In genomic region chr11:52252692-52253091, GRCm38 (mm10) we compare ENCODE assay signal across 23 mouse cellular contexts. TPM values are rescaled to one million over a fixed set of nuclear protein-coding genes. Genes with fewer than 3 reads are reported as not detected.
DNase-seq lines count a peak whose midpoint lies in the region; ATAC-seq and TF ChIP-seq lines count a peak whose summit lies in the region.
"Had no signal": no experiment of that assay in that cellular context is flagged by ENCODE, and none has a peak within 500 bp of the region (broad histone marks: within the 10 kb centered on the region; RNA-seq: fewer than 3 reads in every experiment).

No protein-coding gene starts in this region.

- no peak for ATAC-seq in hindbrain, embryonic 12.5 days (ENCODE audit: low FRiP score)
- ATAC-seq: inflammation-experienced regulatory T-cells, adult 6 months had no signal

- peaks cover 8% of the 10 kb centered on the region for H3K36me3 ChIP-seq in small intestine, adult 2 months (ENCODE audit: control insufficient read depth, insufficient read depth, low read length)
- H3K36me3 ChIP-seq in hindbrain, embryonic 12.5 days: peaks cover 16% of the 10 kb centered on the region; the same call in 1 of the 2 replicates

- peak; percentile 86 for DNase-seq in heart, adult 11 months
- DNase-seq in heart, postnatal 14 days: no peak
- DNase-seq in thymus, postnatal 0 days (ENCODE audit: low spot score): peak; percentile 29
- DNase-seq in thymus, adult 18-20 months: no peak
- no peak for DNase-seq in frontal cortex, postnatal 25 days (ENCODE audit: low spot score in 2 of 2)
- DNase-seq in cerebellum, adult 9-10 months: no peak
- DNase-seq: adrenal gland, adult 8-10 months; B cell, adult 2 months; cerebellum, adult 8-10 months; heart, postnatal 4 days; lung, postnatal 14 days; right cerebral cortex, postnatal 4 days had no signal

- WGBS in small intestine, adult 2 months: 47% methylated on average over 1 of the region's 1 CpGs
- 83% methylated on average over 1 of the region's 1 CpGs for WGBS in hindbrain, embryonic 12.5 days

- peak overlapping the region; percentile 46 for H3K27ac ChIP-seq in small intestine, adult 2 months (ENCODE audit: insufficient read depth, low read depth, low read length)
- H3K27ac ChIP-seq in hindbrain, embryonic 12.5 days: no peak overlapping the region
- H3K27ac ChIP-seq: midbrain, embryonic 12.5 days had no signal

- H3K4me2 ChIP-seq in hindbrain, embryonic 12.5 days (replicated peaks): no peak overlapping the region
- H3K4me2 ChIP-seq: heart, embryonic 11.5 days; midbrain, embryonic 12.5 days had no signal

- H3K9me3 ChIP-seq in hindbrain, embryonic 12.5 days (replicated peaks): no peaks in the 10 kb centered on the region
- H3K9me3 ChIP-seq: midbrain, embryonic 12.5 days had no signal

- H3K27me3 ChIP-seq in small intestine, adult 2 months (ENCODE audit: control insufficient read depth, insufficient read depth, low read length): no peaks in the 10 kb centered on the region
- H3K27me3 ChIP-seq in hindbrain, embryonic 12.5 days: no peaks in the 10 kb centered on the region
- H3K27me3 ChIP-seq: midbrain, embryonic 12.5 days had no signal

- intact Hi-C loops in heart, postnatal 14 days (cut with DNase I): no loop called here

- H3K4me1 ChIP-seq in small intestine, adult 2 months (ENCODE audit: control insufficient read depth, insufficient read depth, insufficient read length, low read length): no peaks in the 10 kb centered on the region; the same call in 1 of the 2 replicates
- no peaks in the 10 kb centered on the region for H3K4me1 ChIP-seq in hindbrain, embryonic 12.5 days
- H3K4me1 ChIP-seq: midbrain, embryonic 12.5 days had no signal

- no peak overlapping the region for H3K9ac ChIP-seq in hindbrain, embryonic 12.5 days
- H3K9ac ChIP-seq: midbrain, embryonic 12.5 days had no signal

- H3K4me3 ChIP-seq in small intestine, adult 2 months (ENCODE audit: low read depth, low read length): no peak overlapping the region
- H3K4me3 ChIP-seq in hindbrain, embryonic 12.5 days: no peak overlapping the region
- H3K4me3 ChIP-seq: midbrain, embryonic 12.5 days had no signal

- TF ChIP-seq POLR2A in small intestine, adult 2 months (IDR thresholded peaks at IDR 0.05; ENCODE audit: low read depth, low read length): no peak

- no peak for TF ChIP-seq CTCF in small intestine, adult 2 months (IDR thresholded peaks at IDR 0.05; ENCODE audit: extremely low read depth, insufficient read length, insufficient replicate concordance, low read depth, low read length)

RNA-seq across cellular contexts. Expression of gene Skp1a, which starts 20.9 kb away (rescaled TPM):
- 100 to 1,000 TPM; 225 to 227 TPM for total RNA-seq in heart, postnatal 14 days (2021)
- 1,041 and 1,103 TPM in 2 replicates for polyA plus RNA-seq in thymus, postnatal 0 days (2015; fragmentation: Nextera tagmentation; extraction: Ambion mirVana)
- 4.1 and 7.5 TPM in 2 replicates for polyA plus RNA-seq in small intestine, adult 2 months (2012; rRNA removed)
- polyA plus RNA-seq in hindbrain, embryonic 12.5 days (2016; fragmentation: Nextera tagmentation; extraction: Ambion mirVana): 978 and 979 TPM in 2 replicates

RNA-seq across cellular contexts. Expression of gene Tcf7, which starts 30.1 kb away (rescaled TPM):
- total RNA-seq in heart, postnatal 14 days (2021): 10 to 100 TPM in 1 of 2 experiments, 1 to 10 TPM in 1; 3.2 to 45.5 TPM
- 1,084 and 1,272 TPM in 2 replicates for polyA plus RNA-seq in thymus, postnatal 0 days (2015; fragmentation: Nextera tagmentation; extraction: Ambion mirVana)
- polyA plus RNA-seq in small intestine, adult 2 months (2012; rRNA removed): 4.4 and 10.7 TPM in 2 replicates
- 7.6 and 8.6 TPM in 2 replicates for polyA plus RNA-seq in hindbrain, embryonic 12.5 days (2016; fragmentation: Nextera tagmentation; extraction: Ambion mirVana)

RNA-seq across cellular contexts. Expression of gene Olfr1371, which starts 38.9 kb away (rescaled TPM):
- not detected for total RNA-seq in heart, postnatal 14 days (2021)
- polyA plus RNA-seq in thymus, postnatal 0 days (2015; fragmentation: Nextera tagmentation; extraction: Ambion mirVana): not detected in 2 replicates
- polyA plus RNA-seq in small intestine, adult 2 months (2012; rRNA removed): not detected in 2 replicates
- not detected in 2 replicates for polyA plus RNA-seq in hindbrain, embryonic 12.5 days (2016; fragmentation: Nextera tagmentation; extraction: Ambion mirVana)
- total RNA-seq: adrenal gland, adult 8-10 months; gastrocnemius, adult 18-20 months; heart, postnatal 4 days; left cerebral cortex, adult 18-20 months had no signal
- polyA plus RNA-seq: forebrain, embryonic 11.5 days; heart, embryonic 11.5 days; inflammation-experienced regulatory T-cells, adult 6 months; large intestine, adult 2 months; limb, embryonic 14.5 days; midbrain, embryonic 12.5 days; stomach, embryonic 14.5 days had no signal

Comparison
In these comparisons a context has a peak if more than half of its experiments do, and no peak if none do; other contexts are left out.
1. DNase-seq: peak in heart, adult 11 months (single experiment) and thymus, postnatal 0 days (single experiment); none in heart, postnatal 14 days (0 of 2), thymus, adult 18-20 months (0 of 2), frontal cortex, postnatal 25 days (0 of 2) and cerebellum, adult 9-10 months (single experiment).
2. RNA of gene Skp1a, which starts 20.9 kb away (polyA plus RNA-seq): 1,041 to 1,103 TPM in thymus, postnatal 0 days and 978 to 979 TPM in hindbrain, embryonic 12.5 days; 4.1 to 7.5 TPM in small intestine, adult 2 months; every median in the first group is over 100 times any median in the second.
3. RNA of gene Tcf7, which starts 30.1 kb away (polyA plus RNA-seq): 1,084 to 1,272 TPM in thymus, postnatal 0 days; 4.4 to 10.7 TPM in small intestine, adult 2 months and 7.6 to 8.6 TPM in hindbrain, embryonic 12.5 days; every median in the first group is over 10 times any median in the second.